Mouse (Mus musculus): ENCODE results near the gene Ahnak. TPM values are rescaled to one million over a fixed set of nuclear protein-coding genes. Genes with fewer than 3 reads are reported as not detected.

The Ahnak gene
- polyA plus RNA-seq, 1 experiment from 2014 or later: 31.0 TPM

DNA sequence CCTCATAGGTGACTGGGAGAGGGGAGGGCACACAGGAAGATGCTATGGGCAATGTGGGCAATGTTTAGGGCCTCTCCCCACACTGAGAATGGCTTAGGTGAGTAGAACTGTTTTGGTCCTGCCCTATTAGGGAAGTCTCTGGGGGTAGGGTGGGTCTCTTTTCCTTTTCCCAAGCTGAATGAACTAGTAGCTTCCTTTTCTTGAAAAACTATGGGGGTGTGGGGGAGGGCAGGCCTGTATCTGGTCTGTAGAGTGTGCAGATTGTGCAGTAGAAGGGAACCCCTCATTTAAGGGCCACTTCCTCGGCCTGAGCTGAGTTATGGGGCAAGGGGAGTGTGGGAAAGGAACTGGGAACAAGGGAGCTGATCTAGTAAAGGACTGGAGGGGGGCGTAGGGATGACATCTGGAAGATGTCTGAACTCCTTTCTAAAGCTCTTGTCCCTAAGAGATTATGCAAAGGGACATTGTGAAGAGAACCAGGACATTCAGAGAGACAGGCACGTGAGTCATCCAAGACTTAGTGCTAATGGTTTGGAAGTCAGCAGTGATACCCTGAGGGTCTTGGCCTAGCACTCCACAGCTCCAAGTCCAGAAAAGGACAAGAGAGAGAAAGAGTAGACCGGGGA is 2.3 kb downstream of the Ahnak start:
- peaks cover 49% of the 10 kb centered on the region for H3K4me1 ChIP-seq (replicated peaks; ENCODE audit: control insufficient read depth, insufficient read depth, low read length)

GRCm38 (mm10) chr19:8991871-8992735 is 3.0 kb downstream of the Ahnak start:
- Histone ChIP-seq H3K4me1 (replicated peaks; ENCODE audit: control insufficient read depth, insufficient read depth, low read length) (peaks cover 56% of the 10 kb centered on the region), H3K4me3 (ENCODE audit: low read length) (peak overlapping the region; percentile 79), H3K9ac (ENCODE audit: low read length) (peak overlapping the region; percentile 88), H3K27ac (ENCODE audit: low read length) (peak overlapping the region; percentile 95), H3K36me3 (ENCODE audit: control insufficient read depth, insufficient read depth, low read length) (no peaks in the 10 kb centered on the region), H3K27me3 (ENCODE audit: control insufficient read depth, insufficient read depth, low read depth, low read length) (no peaks in the 10 kb centered on the region), H3K4me2 (ENCODE audit: low read depth, low read length) (peak overlapping the region; percentile 66), H3K9me3 (ENCODE audit: control insufficient read depth, low read length) (no peaks in the 10 kb centered on the region)
- WGBS: 56% methylated on average over 13 of the region's 13 CpGs
- ATAC-seq (ENCODE audit: low read depth): no peak

More for the DNA sequence above, 2.3 kb downstream of the Ahnak start:
- Histone ChIP-seq H3K4me3 (ENCODE audit: low read length) (peak overlapping the region; percentile 79), H3K9me3 (ENCODE audit: control insufficient read depth, low read length) (no peaks in the 10 kb centered on the region), H3K36me3 (ENCODE audit: control insufficient read depth, insufficient read depth, low read length) (no peaks in the 10 kb centered on the region), H3K9ac (ENCODE audit: low read length) (peak overlapping the region; percentile 88), H3K4me2 (ENCODE audit: low read depth, low read length) (peak overlapping the region; percentile 66), H3K27me3 (ENCODE audit: control insufficient read depth, insufficient read depth, low read depth, low read length) (no peaks in the 10 kb centered on the region), H3K27ac (ENCODE audit: low read length) (peak overlapping the region; percentile 95)
- 58% methylated on average over 4 of the region's 4 CpGs for WGBS
- no peak for ATAC-seq (ENCODE audit: low read depth)

DNA sequence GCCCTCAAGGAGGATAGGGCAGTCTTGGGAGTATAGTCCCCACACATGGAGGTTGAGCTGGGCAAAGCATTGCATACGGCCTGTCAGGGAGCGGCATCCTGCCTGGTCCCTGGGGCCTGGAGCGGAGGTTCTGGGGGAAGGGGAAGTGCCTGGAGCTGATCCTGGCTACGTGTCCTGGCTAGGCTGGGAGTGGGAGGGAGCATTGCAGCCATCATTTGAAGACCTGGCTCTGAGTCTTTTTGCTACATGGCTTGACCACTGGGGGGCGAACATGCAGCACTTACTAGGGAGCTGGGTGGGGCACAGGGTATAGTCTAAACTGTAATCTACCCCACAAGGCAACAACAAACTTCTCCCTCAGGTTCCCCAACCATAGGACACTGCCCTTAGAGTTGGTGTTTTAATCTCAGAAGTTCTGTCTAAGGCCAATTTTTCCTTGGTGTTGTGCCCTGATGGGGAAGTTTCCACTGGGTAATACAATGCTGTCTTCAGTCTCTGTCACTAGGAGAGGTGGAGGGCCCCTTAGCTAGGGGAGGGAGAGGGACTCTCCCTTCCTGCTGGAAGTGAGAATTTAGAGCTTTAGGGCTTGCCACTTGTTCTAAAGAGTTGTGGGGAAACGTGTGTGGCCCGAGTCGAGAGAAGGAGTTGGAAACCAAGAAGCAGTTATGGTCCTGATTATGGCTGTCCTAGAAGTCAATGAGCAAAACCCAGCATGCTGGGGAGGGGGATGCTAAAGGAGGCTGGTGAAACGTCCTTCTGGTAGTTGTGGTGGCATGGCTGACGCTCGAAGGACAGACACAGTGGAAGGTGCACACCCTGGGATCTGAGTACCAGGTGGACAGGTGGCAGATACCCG is 3.9 kb downstream of the Ahnak start:
- peak overlapping the region; percentile 56 for H3K9ac ChIP-seq (ENCODE audit: low read length)

GRCm38 (mm10) chr19:8993625-8993912 is 4.5 kb downstream of the Ahnak start:
- no peak overlapping the region for H3K27ac ChIP-seq (ENCODE audit: low read length)
- H3K4me1 ChIP-seq (replicated peaks; ENCODE audit: control insufficient read depth, insufficient read depth, low read length): peaks cover 61% of the 10 kb centered on the region
- H3K36me3 ChIP-seq (ENCODE audit: control insufficient read depth, insufficient read depth, low read length): no peaks in the 10 kb centered on the region
- no peaks in the 10 kb centered on the region for H3K9me3 ChIP-seq (ENCODE audit: control insufficient read depth, low read length)
- 55% methylated on average over 2 of the region's 2 CpGs for WGBS
- no peaks in the 10 kb centered on the region for H3K27me3 ChIP-seq (ENCODE audit: control insufficient read depth, insufficient read depth, low read depth, low read length)
- ATAC-seq (ENCODE audit: low read depth): no peak
- no peak overlapping the region; the same call in 1 of the 2 replicates for H3K9ac ChIP-seq (ENCODE audit: low read length)
- H3K4me2 ChIP-seq (ENCODE audit: low read depth, low read length): peak overlapping the region; percentile 66; the same call in 1 of the 2 replicates
- no peak overlapping the region for H3K4me3 ChIP-seq (ENCODE audit: low read length)

More for the DNA sequence above, 3.9 kb downstream of the Ahnak start:
- peak overlapping the region; percentile 34 for H3K4me3 ChIP-seq (ENCODE audit: low read length)
- peaks cover 61% of the 10 kb centered on the region for H3K4me1 ChIP-seq (replicated peaks; ENCODE audit: control insufficient read depth, insufficient read depth, low read length)
- H3K27me3 ChIP-seq (ENCODE audit: control insufficient read depth, insufficient read depth, low read depth, low read length): no peaks in the 10 kb centered on the region
- peak overlapping the region; percentile 95 for H3K27ac ChIP-seq (ENCODE audit: low read length)
- peak overlapping the region; percentile 66 for H3K4me2 ChIP-seq (ENCODE audit: low read depth, low read length)
- 32% methylated on average over 12 of the region's 12 CpGs for WGBS
- ATAC-seq (ENCODE audit: low read depth): peak; percentile 8
- H3K36me3 ChIP-seq (ENCODE audit: control insufficient read depth, insufficient read depth, low read length): no peaks in the 10 kb centered on the region
- no peaks in the 10 kb centered on the region for H3K9me3 ChIP-seq (ENCODE audit: control insufficient read depth, low read length)

DNA sequence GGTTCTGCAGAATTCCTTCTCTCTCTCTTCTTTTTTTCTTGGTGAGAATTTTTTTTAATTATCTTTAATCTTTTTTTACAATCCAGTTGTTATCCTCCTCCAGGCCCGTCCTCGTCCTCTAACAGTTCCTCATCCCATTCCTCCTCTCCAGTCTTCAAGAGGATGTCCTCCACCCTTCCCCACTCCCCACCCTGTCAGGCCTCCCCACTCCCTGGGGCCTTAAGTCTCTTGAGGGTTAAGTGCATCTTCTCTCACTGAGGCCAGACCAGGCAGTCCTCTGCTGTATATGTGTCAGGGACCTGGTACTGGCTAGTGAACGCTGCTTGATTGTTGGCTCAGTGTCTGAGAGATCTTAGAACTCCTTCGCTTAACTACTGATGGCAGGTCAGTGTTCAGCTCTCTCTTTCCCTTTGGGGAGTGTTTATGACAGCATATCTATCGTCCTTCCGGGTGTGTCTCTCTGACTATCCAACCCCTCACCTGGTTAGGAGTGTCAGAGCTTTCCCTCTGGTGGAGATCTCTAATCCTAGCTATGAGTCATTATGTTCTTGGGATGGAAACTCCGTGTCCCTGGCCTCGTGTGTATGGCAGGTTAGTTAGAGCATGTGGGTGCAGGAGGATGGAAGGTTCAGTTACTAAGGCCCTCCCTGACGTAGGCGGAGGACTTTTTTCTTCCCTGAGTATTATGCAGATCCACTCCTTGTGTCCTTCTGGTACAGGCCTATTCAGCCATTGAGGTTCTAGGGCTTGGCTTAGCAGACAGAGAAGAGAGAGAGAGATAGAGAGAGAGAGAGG is 5.9 kb downstream of the Ahnak start:
- Histone ChIP-seq H3K27ac (ENCODE audit: low read length) (no peak overlapping the region), H3K27me3 (ENCODE audit: control insufficient read depth, insufficient read depth, low read depth, low read length) (no peaks in the 10 kb centered on the region), H3K9ac (ENCODE audit: low read length) (no peak overlapping the region), H3K4me2 (ENCODE audit: low read depth, low read length) (no peak overlapping the region), H3K36me3 (ENCODE audit: control insufficient read depth, insufficient read depth, low read length) (no peaks in the 10 kb centered on the region), H3K9me3 (ENCODE audit: control insufficient read depth, low read length) (no peaks in the 10 kb centered on the region), H3K4me1 (replicated peaks; ENCODE audit: control insufficient read depth, insufficient read depth, low read length) (peaks cover 68% of the 10 kb centered on the region), H3K4me3 (ENCODE audit: low read length) (no peak overlapping the region)
- no peak for ATAC-seq (ENCODE audit: low read depth)
- 76% methylated on average over 10 of the region's 10 CpGs for WGBS

GRCm38 (mm10) chr19:8996601-8997000 is 7.5 kb downstream of the Ahnak start:
- Histone ChIP-seq H3K36me3 (ENCODE audit: control insufficient read depth, insufficient read depth, low read length) (peaks cover 12% of the 10 kb centered on the region), H3K4me3 (ENCODE audit: low read length) (no peak overlapping the region), H3K27me3 (ENCODE audit: control insufficient read depth, insufficient read depth, low read depth, low read length) (no peaks in the 10 kb centered on the region), H3K27ac (ENCODE audit: low read length) (no peak overlapping the region), H3K9me3 (ENCODE audit: control insufficient read depth, low read length) (no peaks in the 10 kb centered on the region), H3K4me1 (replicated peaks; ENCODE audit: control insufficient read depth, insufficient read depth, low read length) (peaks cover 56% of the 10 kb centered on the region), H3K9ac (ENCODE audit: low read length) (no peak overlapping the region), H3K4me2 (ENCODE audit: low read depth, low read length) (no peak overlapping the region)
- ATAC-seq (ENCODE audit: low read depth): no peak
- 87% methylated on average over 6 of the region's 6 CpGs for whole genome bisulfite sequencing

- H3K4me1 ChIP-seq (replicated peaks; ENCODE audit: control insufficient read depth, insufficient read depth, low read length): peaks cover 46% of the 10 kb centered on the region
- no peak overlapping the region for H3K4me3 ChIP-seq (ENCODE audit: low read length)
- H3K36me3 ChIP-seq (ENCODE audit: control insufficient read depth, insufficient read depth, low read length): peaks cover 21% of the 10 kb centered on the region
- H3K4me2 ChIP-seq (ENCODE audit: low read depth, low read length): peak overlapping the region; percentile 33
- H3K9ac ChIP-seq (ENCODE audit: low read length): peak overlapping the region; percentile 51
- H3K9me3 ChIP-seq (ENCODE audit: control insufficient read depth, low read length): no peaks in the 10 kb centered on the region
- H3K27me3 ChIP-seq (ENCODE audit: control insufficient read depth, insufficient read depth, low read depth, low read length): no peaks in the 10 kb centered on the region
- 16% methylated on average over 4 of the region's 4 CpGs for WGBS
- H3K27ac ChIP-seq (ENCODE audit: low read length): peak overlapping the region; percentile 89
- ATAC-seq (ENCODE audit: low read depth): peak; percentile 94
Observed at GRCm38 (mm10) chr19:8997546-8997945, 8.5 kb downstream of the Ahnak start.

DNA sequence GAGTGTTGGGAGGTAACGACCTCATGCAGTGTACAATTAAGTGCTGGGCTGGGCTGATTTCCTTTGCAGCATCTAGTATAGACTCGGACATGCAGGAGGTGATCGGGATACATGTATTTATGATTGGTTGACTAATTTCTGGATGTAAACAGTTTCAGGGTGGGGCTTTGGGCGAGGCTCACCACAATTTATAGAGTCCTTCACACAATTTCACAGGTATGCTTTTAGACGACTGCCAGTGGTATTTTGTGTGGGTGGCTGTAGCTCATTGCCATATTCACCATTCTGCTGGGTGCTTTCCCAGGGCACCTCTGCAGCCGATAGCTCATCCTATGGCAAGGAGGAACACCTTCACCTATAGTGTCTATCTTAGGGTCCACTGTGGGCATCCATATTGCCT is 9.5 kb downstream of the Ahnak start:
- Histone ChIP-seq H3K4me2 (ENCODE audit: low read depth, low read length) (0 out of 2 replicates have a peak overlapping the region, but pooled peaks have one; percentile 33), H3K9me3 (ENCODE audit: control insufficient read depth, low read length) (no peaks in the 10 kb centered on the region), H3K9ac (ENCODE audit: low read length) (no peak overlapping the region), H3K4me3 (ENCODE audit: low read length) (no peak overlapping the region), H3K36me3 (ENCODE audit: control insufficient read depth, insufficient read depth, low read length) (peaks cover 28% of the 10 kb centered on the region), H3K27me3 (ENCODE audit: control insufficient read depth, insufficient read depth, low read depth, low read length) (no peaks in the 10 kb centered on the region), H3K27ac (ENCODE audit: low read length) (peak overlapping the region; percentile 89), H3K4me1 (replicated peaks; ENCODE audit: control insufficient read depth, insufficient read depth, low read length) (peaks cover 37% of the 10 kb centered on the region)
- no peak for ATAC-seq (ENCODE audit: low read depth)
- WGBS: 75% methylated on average over 6 of the region's 6 CpGs

Measured in lung, embryonic 16.5 days (tissue).